Mouse (Mus musculus): Measurements from ENCODE around the gene Dgkg.

GRCm38 (mm10) chr16:22545799-22546198, 111.2 kb downstream of the Dgkg start:
- TF ChIP-seq CTCF (IDR thresholded peaks at IDR 0.05) (no peak), EP300 (IDR thresholded peaks at IDR 0.05) (no peak)
